ENCODE assay signal across 16 mouse cellular contexts in genomic region chr13:32797085-32797484, GRCm38 (mm10). TPM values are rescaled to one million over a fixed set of nuclear protein-coding genes. Genes with fewer than 3 reads are reported as not detected.
A peak's percentile ranks its signal among the peaks of the same experiment; 100 is the strongest.
DNase-seq lines count a peak whose midpoint lies in the region; ATAC-seq and TF ChIP-seq lines count a peak whose summit lies in the region.
"Had no signal": no experiment of that assay in that cellular context is flagged by ENCODE, and none has a peak within 500 bp of the region (broad histone marks: within the 10 kb centered on the region; RNA-seq: fewer than 3 reads in every experiment).

No protein-coding gene starts in this region.

- no peak overlapping the region for H3K4me2 ChIP-seq in heart, postnatal 0 days (ENCODE audit: low read depth, low read length)
- H3K4me2 ChIP-seq in heart, embryonic 12.5 days = no peak overlapping the region
- no peak overlapping the region for H3K4me2 ChIP-seq in lung, embryonic 14.5 days

- no peak for DNase-seq in heart, postnatal 0 days (ENCODE audit: low spot score)
- DNase-seq in lung, embryonic 14.5 days = no peak
- DNase-seq in lung, postnatal 25 days (ENCODE audit: low spot score) = no peak
- DNase-seq in brain, adult 2 months (ENCODE audit: low read depth, low spot score) = peak; percentile 35
- peak; percentile 43 for DNase-seq in mesoderm, embryonic 11.5 days (ENCODE audit: low read depth, low spot score)
- no peak for DNase-seq in right cerebral cortex, adult 2 months (ENCODE audit: low spot score in 2 of 2)
- DNase-seq: adrenal gland, postnatal 25 days; cerebellum, adult 11-12 months; heart, postnatal 14 days; left cerebral cortex, postnatal 4 days had no signal

- peaks cover 5% of the 10 kb centered on the region; the same call in 1 of the 2 replicates for H3K4me1 ChIP-seq in heart, postnatal 0 days (ENCODE audit: control insufficient read depth, insufficient read depth)
- peaks cover 3% of the 10 kb centered on the region; the same call in 1 of the 2 replicates for H3K4me1 ChIP-seq in heart, embryonic 12.5 days (replicated peaks)
- no peaks in the 10 kb centered on the region for H3K4me1 ChIP-seq in lung, embryonic 14.5 days (ENCODE audit: insufficient read depth)

- peak; percentile 42 for TF ChIP-seq CTCF in heart, postnatal 0 days (IDR thresholded peaks at IDR 0.05; ENCODE audit: low read depth)
- peak; percentile 15; the same call in 1 of the 2 replicates for TF ChIP-seq CTCF in lung, embryonic 14.5 days (IDR thresholded peaks at IDR 0.05; ENCODE audit: low read depth)

- 71% methylated on average over 1 of the region's 1 CpGs for WGBS in heart, postnatal 0 days
- 84% methylated on average over 1 of the region's 1 CpGs for WGBS in heart, embryonic 12.5 days
- 90% methylated on average over 1 of the region's 1 CpGs for WGBS in lung, embryonic 14.5 days

- no peak overlapping the region for H3K27ac ChIP-seq in heart, postnatal 0 days (ENCODE audit: low read depth)
- H3K27ac ChIP-seq in heart, embryonic 12.5 days (ENCODE audit: poor library complexity, severe bottlenecking) = no peak overlapping the region
- no peak overlapping the region for H3K27ac ChIP-seq in lung, embryonic 14.5 days (ENCODE audit: low read depth)
- H3K27ac ChIP-seq: macrophage had no signal

- no peak for TF ChIP-seq EP300 in heart, postnatal 0 days (IDR thresholded peaks at IDR 0.05; ENCODE audit: low read depth)

- H3K9me3 ChIP-seq in heart, postnatal 0 days (replicated peaks; ENCODE audit: control insufficient read depth, low read length) = no peaks in the 10 kb centered on the region
- H3K9me3 ChIP-seq in heart, embryonic 12.5 days (replicated peaks) = no peaks in the 10 kb centered on the region
- H3K9me3 ChIP-seq in lung, embryonic 14.5 days (ENCODE audit: low read depth, low read length) = no peaks in the 10 kb centered on the region

- no peak for ATAC-seq in heart, postnatal 0 days (ENCODE audit: insufficient read depth, low read depth)
- no peak for ATAC-seq in heart, embryonic 12.5 days (ENCODE audit: insufficient number of reproducible peaks, low FRiP score)
- no peak for ATAC-seq in lung, embryonic 14.5 days (ENCODE audit: insufficient read depth)
- ATAC-seq in cerebellum, adult (ENCODE audit: insufficient number of reproducible peaks, low FRiP score, low TSS enrichment) = no peak

- H3K27me3 ChIP-seq in heart, postnatal 0 days (ENCODE audit: control insufficient read depth, insufficient read depth, low read length) = no peaks in the 10 kb centered on the region
- no peaks in the 10 kb centered on the region for H3K27me3 ChIP-seq in heart, embryonic 12.5 days (replicated peaks)
- H3K27me3 ChIP-seq in lung, embryonic 14.5 days (ENCODE audit: insufficient read depth, low read length) = no peaks in the 10 kb centered on the region

- H3K9ac ChIP-seq in heart, postnatal 0 days (replicated peaks; ENCODE audit: low read depth, low read length) = no peak overlapping the region
- no peak overlapping the region for H3K9ac ChIP-seq in heart, embryonic 12.5 days
- no peak overlapping the region for H3K9ac ChIP-seq in lung, embryonic 14.5 days

- H3K36me3 ChIP-seq in heart, postnatal 0 days (replicated peaks; ENCODE audit: control insufficient read depth, insufficient read depth, low read length) = no peaks in the 10 kb centered on the region
- no peaks in the 10 kb centered on the region for H3K36me3 ChIP-seq in heart, embryonic 12.5 days
- no peaks in the 10 kb centered on the region for H3K36me3 ChIP-seq in lung, embryonic 14.5 days (ENCODE audit: insufficient read depth)

- H3K4me3 ChIP-seq in heart, postnatal 0 days (ENCODE audit: low read depth, low read length) = no peak overlapping the region
- no peak overlapping the region for H3K4me3 ChIP-seq in heart, embryonic 12.5 days
- no peak overlapping the region for H3K4me3 ChIP-seq in lung, embryonic 14.5 days (ENCODE audit: low read depth, low read length)
- H3K4me3 ChIP-seq: erythroblast, embryonic 14.5 days had no signal

RNA-seq across cellular contexts. Expression of gene Wrnip1, which starts 4.8 kb away (rescaled TPM):
- total RNA-seq in heart, postnatal 0 days (2014; rRNA removed; ENCODE audit: low replicate concordance) = 33.1 and 66.7 TPM in 2 replicates
- polyA plus RNA-seq in heart, postnatal 0 days (2015; fragmentation: Nextera tagmentation; extraction: Ambion mirVana) = 11.2 and 12.1 TPM in 2 replicates
- polyA plus RNA-seq in heart, embryonic 12.5 days (2016; fragmentation: Nextera tagmentation; extraction: Ambion mirVana) = 30.2 TPM in 2 replicates
- polyA plus RNA-seq in lung, embryonic 14.5 days (2014; fragmentation: Nextera tagmentation; extraction: Ambion mirVana) = 20.3 and 22.4 TPM in 2 replicates

RNA-seq across cellular contexts. Expression of gene D930007J09Rik, which starts 5.6 kb away (rescaled TPM):
- not detected in 2 replicates for total RNA-seq in heart, postnatal 0 days (2014; rRNA removed; ENCODE audit: low replicate concordance)
- polyA plus RNA-seq in heart, postnatal 0 days (2015; fragmentation: Nextera tagmentation; extraction: Ambion mirVana) = not detected in 2 replicates
- not detected in 2 replicates for polyA plus RNA-seq in heart, embryonic 12.5 days (2016; fragmentation: Nextera tagmentation; extraction: Ambion mirVana)
- not detected in 2 replicates for polyA plus RNA-seq in lung, embryonic 14.5 days (2014; fragmentation: Nextera tagmentation; extraction: Ambion mirVana)
- total RNA-seq: adrenal gland, postnatal 25 days; common myeloid progenitor, adult 5-6 weeks had no signal
- polyA plus RNA-seq: erythroblast, embryonic 14.5 days; macrophage; testis, adult 2 months had no signal

RNA-seq across cellular contexts. Expression of gene Mylk4, which starts 13.3 kb away (rescaled TPM):
- total RNA-seq in heart, postnatal 0 days (2014; rRNA removed; ENCODE audit: low replicate concordance) = 1.6 and 5.6 TPM in 2 replicates
- polyA plus RNA-seq in heart, postnatal 0 days (2015; fragmentation: Nextera tagmentation; extraction: Ambion mirVana) = 2.4 and 2.8 TPM in 2 replicates
- polyA plus RNA-seq in heart, embryonic 12.5 days (2016; fragmentation: Nextera tagmentation; extraction: Ambion mirVana) = 0.18 and 0.28 TPM in 2 replicates
- polyA plus RNA-seq in lung, embryonic 14.5 days (2014; fragmentation: Nextera tagmentation; extraction: Ambion mirVana) = 0.09 TPM in 1 of 2 replicates, not detected in the other
- total RNA-seq: common myeloid progenitor, adult 5-6 weeks had no signal
- polyA plus RNA-seq: erythroblast, embryonic 14.5 days; macrophage had no signal

RNA-seq across cellular contexts. Expression of gene Serpinb1a, which starts 53.9 kb away (rescaled TPM):
- total RNA-seq in heart, postnatal 0 days (2014; rRNA removed; ENCODE audit: low replicate concordance) = 1.8 and 19.6 TPM in 2 replicates
- 13.8 and 16.1 TPM in 2 replicates for polyA plus RNA-seq in heart, postnatal 0 days (2015; fragmentation: Nextera tagmentation; extraction: Ambion mirVana)
- 6.1 and 7.6 TPM in 2 replicates for polyA plus RNA-seq in heart, embryonic 12.5 days (2016; fragmentation: Nextera tagmentation; extraction: Ambion mirVana)
- polyA plus RNA-seq in lung, embryonic 14.5 days (2014; fragmentation: Nextera tagmentation; extraction: Ambion mirVana) = 5.1 and 6.4 TPM in 2 replicates
- polyA plus RNA-seq: erythroblast, embryonic 14.5 days had no signal

Comparison
In these comparisons a context has a peak if more than half of its experiments do, and no peak if none do; other contexts are left out.
1. DNase-seq: peak in brain, adult 2 months (single experiment) and mesoderm, embryonic 11.5 days (single experiment); none in heart, postnatal 0 days (single experiment), lung, embryonic 14.5 days (single experiment), lung, postnatal 25 days (single experiment) and right cerebral cortex, adult 2 months (0 of 2).